Mouse (Mus musculus) right cerebral cortex, postnatal 25 days (tissue): Measurements from ENCODE around the gene Trmt61a.
A peak's percentile ranks its signal among the peaks of the same experiment; 100 is the strongest.
"Not testable (repeated sequence)": the region's sequence is repeated elsewhere in the genome, so short reads cannot be mapped to it uniquely, and the experiment has no call there.

Experiments used
- DNase-seq: peaks from one replicate; pipeline ENCODE4 v3.0.0; 2022

Gene Trmt61a

DNA sequence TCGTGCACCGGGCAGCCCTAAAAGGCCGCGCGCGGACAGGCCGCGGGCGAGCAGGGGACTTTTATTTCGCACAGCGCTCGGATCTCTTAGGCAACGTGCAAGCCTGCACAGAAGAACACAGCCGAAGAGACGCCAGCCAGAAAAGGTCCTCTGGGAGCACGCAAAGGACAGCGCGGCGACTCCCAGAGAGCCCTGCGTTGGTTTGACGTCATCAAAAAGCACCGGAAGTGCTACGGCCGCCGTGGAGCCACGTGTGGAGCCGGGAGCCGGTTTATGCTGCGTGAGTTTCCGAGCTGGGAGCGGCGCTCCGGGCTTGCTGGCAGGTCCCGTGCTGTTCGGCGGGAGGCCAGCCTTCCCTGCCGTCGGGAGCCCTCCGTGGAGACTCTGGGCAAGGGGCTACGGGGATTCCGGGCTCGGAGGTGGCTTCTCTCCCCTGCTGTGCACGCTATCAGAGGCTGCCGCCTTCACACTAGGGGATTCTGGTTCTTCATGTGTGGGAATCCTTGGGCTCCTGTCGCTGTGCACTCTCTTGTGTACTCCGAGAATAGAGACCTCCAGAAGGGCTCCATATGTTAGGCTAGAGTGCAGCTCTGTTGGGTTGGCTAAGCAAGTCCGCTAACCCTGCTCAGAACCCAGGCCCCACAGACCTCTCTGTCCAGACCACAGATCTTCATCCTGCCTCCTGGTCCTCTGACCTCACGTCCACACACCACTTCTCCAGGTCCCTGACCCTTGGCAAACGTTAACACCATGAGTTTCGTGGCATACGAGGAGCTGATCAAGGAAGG is at the start of gene Trmt61a:
TSS of gene Trmt61a (plus strand) at position 224 of the 788 bp plus-strand sequence.
- peak; percentile 88 for DNase-seq

DNA sequence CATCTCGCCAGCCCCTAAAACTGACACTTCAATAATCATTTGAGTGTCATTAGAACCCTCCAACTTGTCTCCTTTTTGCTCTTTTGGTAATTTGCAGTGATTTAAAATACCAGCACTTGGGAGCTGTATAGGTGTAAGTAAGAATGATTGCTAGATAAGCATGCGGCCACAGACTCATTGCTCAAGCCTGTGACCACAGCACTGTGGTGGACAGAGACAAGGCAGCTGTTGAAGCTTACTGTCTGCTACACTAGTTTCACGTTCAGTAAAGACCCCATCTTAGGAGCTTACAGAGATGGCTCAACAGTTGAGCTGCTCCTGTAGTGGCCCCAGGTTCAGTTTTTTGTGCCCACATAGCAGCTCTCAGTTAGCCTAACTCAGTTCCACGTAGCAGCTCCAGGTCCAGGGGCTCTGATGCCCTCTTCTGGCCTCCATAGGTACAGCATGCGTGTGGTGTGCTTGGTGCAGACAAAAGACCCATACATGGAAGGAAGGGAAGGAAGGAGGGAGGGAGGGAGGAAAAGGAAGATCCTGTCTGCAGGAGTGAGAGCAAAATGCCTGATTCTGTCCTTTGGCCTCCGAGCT is 29.8 kb upstream of the Trmt61a start:
- peak; percentile 66 for DNase-seq

DNA sequence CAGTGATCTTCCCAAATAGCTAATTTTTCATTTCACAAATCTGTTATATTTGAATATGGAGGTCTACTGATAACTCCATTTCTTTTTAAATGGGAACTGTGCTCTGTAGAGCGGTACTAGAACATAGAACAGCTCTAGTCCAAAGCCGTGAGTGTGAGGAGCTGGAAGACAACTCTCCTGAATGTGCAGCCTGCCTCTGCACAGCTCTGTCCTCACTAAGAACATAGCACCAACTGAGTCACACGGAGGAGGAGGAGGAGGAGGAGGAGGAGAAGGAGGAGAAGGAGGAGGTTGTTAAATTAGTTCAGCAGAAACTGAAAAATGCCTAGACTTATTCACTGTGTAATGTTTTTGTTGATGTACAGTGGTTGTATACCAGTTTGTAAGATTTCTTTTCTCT is 25.0 kb upstream of the Trmt61a start:
- DNase-seq, result no peak

DNA sequence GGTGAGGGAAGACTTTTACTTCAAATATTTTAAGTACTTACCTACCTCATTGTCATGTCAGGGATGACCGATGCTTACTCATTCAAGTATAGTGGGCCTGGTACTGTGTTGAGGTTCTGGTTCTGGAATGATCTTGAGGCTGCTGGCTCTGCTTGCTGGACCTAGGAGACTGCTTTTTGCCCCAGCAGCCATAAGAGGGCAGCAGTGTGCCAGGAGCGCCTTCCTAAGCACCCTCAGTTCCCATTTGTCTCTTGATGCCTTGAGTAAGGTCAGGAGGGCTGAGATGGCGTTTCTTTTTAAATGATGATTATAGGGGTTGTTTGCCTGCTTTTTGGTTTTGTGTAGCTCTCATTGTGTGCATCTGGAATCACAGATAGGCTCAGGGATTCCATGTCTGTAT is 24.5 kb upstream of the Trmt61a start:
- DNase-seq, result peak; percentile 64

DNA sequence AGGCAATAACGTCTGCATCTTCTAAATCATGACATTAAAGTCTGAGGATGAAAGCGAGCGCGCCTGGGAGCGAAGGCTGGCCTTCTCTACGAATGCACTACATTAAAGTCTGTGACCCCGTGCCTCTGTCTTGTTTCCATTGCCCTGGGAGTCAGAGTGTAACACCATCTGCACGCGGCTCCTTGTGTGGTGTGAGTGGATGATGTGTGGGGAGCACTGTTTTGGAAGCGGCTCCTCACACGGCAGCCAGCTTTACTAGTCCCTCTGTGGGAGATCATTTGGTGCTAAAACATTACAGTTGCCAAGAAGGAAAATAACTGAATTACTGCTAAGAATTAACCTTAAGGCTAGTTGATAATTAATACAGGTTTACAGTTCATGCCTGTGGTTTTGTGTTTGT is 22.2 kb upstream of the Trmt61a start:
- no peak for DNase-seq

DNA sequence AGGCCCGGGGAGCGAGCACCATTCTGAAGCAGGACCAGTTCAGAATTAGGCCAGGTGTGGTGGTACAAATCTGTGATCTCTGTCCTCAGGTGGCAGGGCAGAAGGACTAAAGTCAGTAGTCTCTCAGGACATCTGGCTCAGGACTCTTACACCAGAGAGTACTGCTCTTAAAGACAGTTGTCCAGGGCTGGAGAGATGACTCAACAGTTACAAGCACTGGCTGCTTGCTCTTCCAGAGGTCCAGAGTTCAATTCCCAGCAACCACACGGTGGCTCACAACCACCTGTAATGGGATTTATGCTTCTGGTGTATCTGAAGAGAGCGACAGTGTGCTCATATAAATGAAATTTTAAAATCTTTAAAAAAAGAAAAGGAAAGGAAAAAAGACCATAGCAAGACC is 18.6 kb upstream of the Trmt61a start:
- no peak for DNase-seq

DNA sequence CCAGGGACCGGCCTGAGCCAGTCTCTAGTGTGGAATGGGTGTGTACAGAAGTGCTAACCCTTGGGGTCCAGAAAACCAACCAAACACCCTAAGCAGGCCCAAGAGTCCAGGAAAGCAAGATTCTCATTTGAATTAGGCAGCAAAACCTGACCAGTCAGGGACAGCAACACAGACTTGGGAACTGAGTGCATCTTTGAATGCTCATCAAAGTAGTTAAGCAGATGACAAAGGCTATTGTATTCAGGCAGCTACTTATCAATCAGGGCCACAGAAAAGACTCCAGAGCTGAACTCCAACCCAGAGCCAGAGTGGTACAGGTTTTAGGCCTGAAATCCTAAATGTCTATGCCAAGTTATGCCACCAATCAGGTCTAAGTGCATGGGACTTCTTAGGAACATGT is 17.3 kb upstream of the Trmt61a start:
- no peak for DNase-seq

DNA sequence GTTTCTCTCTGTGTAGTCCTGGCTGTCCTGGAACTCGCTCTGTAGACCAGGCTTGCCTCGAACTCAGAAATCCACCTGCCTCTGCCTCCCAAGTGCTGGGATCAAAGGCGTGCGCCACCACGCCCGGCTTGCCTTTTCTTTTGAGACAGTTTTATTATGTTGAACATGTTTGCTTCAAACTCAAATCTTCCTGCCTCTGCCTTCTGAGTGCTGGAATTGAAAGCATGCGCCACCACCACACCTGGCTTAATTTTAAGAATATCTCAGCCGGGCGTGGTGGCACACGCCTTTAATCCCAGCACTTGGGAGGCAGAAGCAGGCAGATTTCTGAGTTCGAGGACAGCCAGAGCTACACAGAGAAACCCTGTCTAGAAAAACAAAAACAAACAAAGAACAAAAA is 16.4 kb upstream of the Trmt61a start:
- DNase-seq, result not testable (repeated sequence)

DNA sequence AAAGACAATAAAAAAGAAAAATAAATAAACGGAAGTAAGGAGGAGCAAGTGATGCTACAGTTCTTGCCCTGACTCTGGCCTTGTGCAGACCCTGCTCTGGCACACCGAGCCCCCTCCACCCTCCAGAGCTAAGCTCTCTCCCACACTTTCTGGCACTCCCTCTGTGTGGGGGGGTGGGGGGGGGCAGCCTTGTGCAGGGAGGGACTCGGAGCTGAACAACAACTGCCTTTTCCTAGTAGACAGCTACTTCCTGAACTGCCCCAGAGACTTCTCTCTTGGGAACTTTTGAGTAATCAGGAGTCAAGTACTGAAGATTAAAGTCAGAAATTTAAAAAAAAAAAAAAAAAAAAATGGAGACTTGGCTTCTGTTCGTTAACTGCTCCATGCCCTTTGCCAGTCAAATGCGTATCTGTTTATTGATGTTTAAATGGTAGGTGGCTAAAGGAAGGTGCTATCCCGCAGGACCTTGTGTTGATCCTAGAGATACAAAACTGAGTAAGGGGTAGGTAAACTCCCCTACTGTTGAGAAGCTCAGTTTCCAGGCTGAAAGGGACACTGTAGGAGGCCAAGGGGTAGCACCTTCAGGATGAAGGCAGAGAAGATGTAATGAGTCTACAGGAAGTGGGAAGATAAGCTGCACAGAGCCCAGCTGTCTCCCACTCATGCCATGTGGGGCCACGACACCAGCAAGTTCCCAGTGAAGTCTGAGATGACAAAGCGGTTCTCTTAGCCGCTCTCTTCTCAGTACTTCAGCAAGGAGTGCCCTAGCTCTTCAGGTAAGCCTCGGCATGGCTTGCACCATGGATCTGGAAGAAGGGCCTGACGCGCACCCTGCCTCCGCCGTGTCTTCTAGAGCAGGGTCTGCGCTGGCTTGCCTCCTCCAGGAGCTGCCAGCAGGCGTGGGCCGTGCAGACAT is 14.4 kb upstream of the Trmt61a start:
- no peak for DNase-seq

DNA sequence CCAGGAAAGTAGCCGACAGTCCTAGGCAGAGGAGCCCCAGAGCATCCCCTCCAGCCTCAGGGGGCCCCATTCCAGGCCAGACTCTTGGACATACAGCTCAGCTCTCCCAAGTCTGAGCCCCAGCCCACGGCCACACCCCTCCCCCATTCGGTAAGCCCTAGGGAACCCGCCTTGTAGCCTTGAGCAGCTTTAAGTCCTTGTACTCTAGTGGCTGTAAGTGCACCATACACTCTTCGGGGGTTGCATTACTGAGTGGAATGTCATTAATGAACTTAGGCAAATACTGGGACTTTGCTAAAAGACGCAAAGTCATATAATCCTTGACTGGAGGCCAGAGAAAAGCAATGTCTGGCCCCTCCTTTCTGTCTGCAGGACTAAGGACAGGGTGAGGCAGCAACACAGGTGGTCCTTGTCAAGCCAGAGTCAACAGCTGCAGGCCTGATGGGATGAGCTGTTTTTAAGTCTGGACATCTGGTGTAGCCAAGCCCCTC is 13.7 kb upstream of the Trmt61a start:
- no peak for DNase-seq

DNA sequence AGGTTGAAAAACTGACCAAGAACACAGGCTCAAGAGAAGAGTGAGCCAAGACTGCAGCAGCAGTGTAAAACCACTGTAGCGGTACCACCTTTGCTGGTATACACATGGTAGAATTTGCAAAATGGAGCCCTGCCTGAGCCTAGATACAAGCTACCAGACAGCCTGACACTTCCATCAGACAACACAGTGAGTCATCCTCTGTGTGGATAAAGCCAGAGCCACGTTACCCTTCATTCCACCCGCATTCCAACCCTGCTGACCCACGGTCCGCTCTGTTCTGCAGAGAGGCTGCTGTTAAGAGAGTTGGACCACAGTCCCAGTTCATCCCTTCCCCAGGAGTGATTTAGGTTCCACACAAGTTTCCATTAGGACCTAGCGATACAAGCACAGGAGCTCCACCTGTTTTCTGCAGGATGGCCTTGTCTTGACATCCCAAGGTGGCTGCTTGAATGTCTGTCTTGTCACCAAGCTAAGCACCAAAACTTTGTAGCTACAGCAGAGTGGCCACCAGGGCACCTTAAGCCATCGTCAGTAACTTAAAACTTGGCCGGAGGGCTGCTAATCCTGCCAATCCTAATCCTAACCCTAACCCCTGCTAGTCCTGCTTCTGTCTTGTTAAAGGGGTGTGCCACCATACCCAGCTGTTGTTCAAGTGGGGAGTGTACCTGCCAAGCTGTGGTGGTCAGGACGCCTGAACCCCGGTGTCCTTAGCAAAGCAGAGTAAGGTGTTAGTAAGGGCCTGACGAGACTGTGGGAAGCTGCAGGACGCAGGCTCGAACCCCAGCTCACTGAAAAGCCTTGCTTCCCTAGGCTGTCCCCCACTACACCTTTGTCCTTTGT is 12.6 kb upstream of the Trmt61a start:
- DNase-seq, result no peak

DNA sequence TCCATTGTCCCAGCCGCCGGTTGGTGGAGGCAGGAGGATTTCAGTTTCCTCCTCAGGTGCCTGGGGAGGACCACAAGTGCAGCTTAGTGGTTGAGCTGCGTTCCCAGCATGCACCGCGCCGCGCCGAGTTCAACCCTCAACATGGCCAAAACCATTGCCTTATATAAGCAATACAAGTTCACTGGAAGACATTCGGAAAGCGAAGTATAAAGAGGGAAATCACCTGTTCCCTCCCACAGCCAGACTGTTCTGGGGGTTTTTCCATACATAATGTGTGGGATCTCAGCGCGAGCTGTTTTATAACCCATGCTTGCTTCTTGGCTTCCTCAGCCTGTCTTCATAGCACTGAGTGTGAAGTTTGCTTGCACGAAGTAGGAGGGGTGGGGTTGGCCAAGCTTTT is 11.5 kb upstream of the Trmt61a start:
- peak; percentile 83 for DNase-seq

DNA sequence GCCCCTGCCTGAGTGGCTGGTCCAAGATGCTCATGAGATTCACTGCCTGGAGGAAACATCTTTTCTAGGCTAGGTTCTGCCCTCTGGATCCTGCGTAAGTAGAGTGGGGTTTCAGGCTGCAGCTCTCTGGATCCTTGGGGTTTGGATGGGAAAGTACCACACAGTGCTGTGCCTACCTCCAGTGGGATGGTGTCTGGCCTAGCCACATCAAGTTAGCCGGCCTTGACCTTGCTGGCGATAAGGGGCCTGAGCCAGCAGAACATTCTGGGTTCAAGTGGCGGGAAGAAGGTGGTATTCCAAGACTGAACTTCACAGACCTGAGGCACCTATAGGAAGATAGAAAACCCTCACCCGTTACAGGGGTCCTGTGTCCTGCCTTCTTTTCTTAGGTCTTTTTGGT is 10.5 kb upstream of the Trmt61a start:
- no peak for DNase-seq

DNA sequence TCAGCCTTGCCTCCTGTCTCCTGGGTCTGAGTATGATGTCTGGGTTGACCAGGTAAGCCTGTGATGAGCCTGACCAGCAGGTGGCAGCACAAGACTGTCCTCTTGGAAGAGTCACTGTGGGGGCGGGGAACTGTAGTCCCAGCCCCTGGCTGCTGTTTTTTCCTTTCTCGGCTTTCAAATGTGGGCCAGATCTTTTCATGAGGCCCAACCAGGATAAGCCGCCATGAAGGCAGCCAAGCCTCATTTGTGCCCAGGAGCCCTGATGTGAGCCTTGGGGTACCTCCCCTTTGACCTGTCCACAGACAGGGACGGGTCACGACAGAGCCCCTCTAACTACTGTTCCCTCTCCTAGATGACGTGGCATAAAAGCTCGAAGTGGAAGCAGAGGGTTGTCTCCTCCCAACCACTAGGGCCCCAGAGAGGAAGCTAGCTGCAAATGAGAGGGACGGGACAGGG is 9.4 kb upstream of the Trmt61a start:
- DNase-seq, result peak; percentile 90

DNA sequence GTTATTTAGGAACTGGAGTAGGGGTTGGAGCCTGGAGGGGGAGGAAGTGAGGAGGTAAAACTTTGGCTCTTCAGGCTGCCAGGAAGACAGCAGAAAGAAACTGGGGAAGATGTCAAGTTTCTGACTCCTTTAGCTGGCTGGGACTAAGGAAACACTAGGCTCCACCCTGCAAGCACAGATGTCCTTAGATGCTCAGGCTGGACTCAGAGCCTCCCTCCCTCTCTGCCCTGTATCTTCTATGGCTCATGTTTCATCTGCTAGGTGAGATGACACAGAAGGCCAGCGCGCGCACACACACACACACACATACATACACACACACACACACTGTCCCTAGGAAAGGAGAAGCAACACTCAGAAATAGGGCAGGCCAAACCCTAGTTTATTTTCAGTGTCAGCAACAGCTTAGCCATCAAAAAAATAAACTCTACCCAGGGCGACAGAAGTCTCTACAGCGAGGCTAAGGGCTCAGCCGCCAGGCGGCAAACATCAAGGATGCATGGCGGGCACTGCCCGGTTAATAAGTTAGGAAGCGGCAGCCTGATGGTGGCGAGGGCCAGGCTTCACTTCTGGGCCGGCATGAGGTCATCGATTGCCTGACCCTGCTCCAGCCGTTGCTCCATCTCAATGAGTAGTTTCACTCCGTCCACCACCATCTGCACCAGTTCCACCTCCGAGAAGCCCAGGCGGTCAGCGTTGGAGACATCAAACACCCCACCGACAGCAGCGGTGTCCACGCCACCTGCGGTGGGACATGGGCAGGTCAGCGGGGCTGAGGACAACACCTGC is 8.7 kb upstream of the Trmt61a start:
- peak; percentile 29 for DNase-seq

DNA sequence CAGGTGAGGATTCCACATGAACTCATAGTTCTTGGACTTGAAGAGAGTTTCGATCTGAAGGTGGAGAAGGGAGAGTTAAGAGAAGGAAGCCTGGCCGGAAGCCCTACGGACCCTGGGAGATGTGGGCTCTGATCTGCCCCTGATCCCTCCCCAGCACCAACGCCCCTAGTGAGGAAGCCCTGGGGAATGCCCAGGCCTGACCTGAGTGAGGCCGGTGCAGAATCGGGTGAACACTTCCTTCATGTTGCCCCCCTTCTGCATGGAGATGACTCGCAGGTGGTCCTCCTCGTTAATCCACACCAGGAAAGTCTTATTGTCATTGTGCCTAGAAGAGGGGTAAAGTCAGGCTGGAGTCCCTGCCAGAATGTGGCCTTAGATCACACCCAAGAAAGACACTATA is 7.9 kb upstream of the Trmt61a start:
- no peak for DNase-seq

DNA sequence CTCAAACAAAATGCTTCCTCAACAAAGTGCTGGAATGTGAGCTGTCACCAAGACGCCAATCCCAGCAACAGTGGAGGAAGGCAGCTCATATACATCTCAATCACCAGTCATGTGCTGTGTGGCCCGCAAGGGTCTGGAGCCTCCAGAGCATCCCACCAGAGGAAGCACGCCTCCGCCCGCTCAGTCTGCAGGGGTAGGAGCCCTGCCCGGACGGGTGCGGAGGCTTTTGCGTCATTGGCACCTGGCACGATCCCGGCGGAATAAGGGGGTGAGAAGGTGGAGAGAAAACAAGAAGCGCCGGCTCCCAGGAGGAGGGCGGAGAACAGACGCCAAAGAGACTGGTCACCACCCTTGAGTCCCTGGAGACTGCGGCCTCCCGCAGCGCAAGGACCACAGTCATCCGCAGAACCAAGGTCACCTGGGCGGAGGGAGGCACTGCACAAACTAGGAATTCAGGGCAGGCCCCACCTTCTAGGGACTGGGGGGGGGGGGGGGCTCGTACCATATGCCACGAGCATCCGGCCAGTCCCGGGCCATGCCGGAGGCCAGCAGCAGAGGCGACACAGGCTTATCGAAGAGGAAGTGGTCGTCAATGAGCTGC is 7.4 kb upstream of the Trmt61a start:
- DNase-seq, result peak; percentile 78

DNA sequence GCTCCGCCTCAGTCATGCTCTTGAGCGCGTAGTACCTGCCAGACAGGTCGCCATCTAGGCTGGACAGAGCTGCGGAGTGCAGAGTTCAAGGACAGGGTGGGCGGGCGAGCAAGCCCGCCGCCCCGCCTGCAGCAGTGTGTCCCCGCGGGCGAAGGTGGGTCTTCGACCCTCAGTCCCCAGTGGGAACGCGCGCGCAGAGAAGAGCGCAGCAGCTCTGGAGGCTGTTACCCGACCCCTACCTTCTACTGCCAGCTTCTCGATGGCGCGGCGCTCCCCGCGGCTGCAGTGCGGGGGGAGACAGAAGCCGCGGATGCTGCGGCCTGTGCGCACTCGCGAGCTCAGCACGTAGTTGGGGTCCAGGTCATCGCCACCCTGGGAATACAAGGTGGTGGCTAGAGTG is 6.9 kb upstream of the Trmt61a start:
- DNase-seq, result no peak

DNA sequence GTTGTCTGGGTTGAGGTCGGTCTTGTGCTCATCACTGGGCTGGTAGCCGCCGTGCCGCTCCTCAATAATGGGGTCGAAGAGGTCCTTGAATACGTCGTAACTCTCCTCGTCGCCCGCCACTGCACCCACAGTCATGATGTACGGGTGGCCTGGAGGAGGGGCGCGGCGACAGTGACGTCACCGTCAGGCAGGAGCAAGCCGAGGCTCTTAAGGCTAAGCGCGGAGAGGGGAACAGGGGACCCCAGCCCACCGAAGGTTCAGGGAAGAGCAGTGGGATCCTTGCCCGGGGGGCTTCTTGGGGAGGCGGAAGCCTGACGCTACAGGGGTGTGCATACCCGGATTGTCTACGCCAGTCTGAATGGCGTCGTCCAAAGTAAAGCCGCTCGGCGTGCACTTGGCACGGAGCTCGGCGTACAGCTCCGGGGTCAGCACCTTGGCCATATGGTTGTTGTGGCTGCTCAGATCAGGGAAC is 6.4 kb upstream of the Trmt61a start:
- DNase-seq, result peak; percentile 82

DNA sequence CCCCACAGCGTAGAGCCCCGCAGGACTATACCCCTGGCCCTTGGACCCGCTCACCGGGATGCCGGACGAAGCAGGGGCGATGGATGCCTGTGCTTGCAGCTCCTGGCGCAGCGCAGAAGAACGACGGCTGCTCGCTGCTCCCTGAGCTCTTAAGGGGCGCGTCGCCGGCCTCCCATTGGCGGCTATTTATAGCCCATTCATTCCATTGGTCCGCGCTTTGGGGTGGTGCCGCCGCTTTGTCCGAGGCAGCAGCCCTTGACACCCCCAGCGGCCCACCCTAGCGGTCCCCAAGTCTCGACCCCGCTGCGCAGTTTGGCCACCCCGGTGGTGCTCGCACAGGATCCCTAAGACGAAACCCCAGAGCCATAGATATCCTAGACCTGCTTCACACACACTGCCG is 5.7 kb upstream of the Trmt61a start, which contains the start of gene Ckb:
TSS of gene Ckb (minus strand) at position 163 of the 400 bp plus-strand sequence.
- peak; percentile 93 for DNase-seq

DNA sequence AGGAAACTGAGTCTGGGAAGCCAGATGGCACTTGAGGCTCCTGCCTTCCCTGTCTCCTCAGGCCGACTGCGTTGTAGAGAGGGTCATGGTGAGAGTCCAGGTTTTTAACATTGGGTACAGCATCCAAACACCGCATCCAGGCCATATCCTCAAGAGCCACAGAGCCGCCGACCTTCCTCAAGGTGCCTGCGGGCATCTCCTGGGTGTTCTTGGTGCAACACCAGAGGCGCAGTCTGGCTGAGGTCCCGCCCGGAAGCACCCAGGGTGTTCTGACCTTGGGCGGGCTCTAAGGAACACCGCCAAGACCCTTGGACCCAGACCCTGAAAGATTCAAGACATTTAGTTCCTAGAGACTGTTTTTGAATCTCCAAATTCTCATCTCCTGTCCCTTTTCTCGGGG is 5.3 kb upstream of the Trmt61a start:
- no peak for DNase-seq
